Mouse (Mus musculus): ENCODE measurements at regions not wholly inside any gene's neighbourhood (a gene's known extent, or its start where the extent isn't known, plus 50 kb on each side); places are given as distances from the start of the nearest gene placed in this dataset.

DNA sequence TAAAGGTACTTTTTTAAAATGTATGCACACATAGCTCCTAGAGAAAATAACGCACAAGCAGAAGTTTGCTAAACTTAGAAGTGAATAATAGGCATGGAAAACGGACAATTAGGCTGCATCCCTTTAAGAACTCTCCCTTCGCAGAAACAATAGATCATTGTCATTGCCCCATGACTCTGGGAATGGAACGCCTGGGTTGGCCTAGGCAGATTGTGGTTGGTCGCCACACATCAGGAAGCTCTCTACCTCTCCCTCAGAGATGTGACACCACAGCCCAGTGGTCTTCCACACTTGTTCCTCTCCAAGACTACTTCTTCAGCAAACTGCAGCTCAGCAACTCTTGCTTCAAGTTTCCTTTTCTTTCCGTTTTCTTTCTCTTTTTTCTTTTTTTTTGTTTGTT lies 247.8 kb downstream of the Gxylt1 start:
- TF ChIP-seq CTCF (conservative IDR thresholded peaks at IDR 0.05; ENCODE audit: low read length) (no peak), NANOG (IDR thresholded peaks at IDR 0.05; ENCODE audit: borderline replicate concordance, low read length) (no peak)

All from E14TG2a.4 (cell line).